Mouse (Mus musculus): ENCODE results near the gene Qprt. TPM values are rescaled to one million over a fixed set of nuclear protein-coding genes. Genes with fewer than 3 reads are reported as not detected.

Qprt gene
- total and polyA plus RNA-seq, 2 experiments: 116 to 196 TPM

DNA sequence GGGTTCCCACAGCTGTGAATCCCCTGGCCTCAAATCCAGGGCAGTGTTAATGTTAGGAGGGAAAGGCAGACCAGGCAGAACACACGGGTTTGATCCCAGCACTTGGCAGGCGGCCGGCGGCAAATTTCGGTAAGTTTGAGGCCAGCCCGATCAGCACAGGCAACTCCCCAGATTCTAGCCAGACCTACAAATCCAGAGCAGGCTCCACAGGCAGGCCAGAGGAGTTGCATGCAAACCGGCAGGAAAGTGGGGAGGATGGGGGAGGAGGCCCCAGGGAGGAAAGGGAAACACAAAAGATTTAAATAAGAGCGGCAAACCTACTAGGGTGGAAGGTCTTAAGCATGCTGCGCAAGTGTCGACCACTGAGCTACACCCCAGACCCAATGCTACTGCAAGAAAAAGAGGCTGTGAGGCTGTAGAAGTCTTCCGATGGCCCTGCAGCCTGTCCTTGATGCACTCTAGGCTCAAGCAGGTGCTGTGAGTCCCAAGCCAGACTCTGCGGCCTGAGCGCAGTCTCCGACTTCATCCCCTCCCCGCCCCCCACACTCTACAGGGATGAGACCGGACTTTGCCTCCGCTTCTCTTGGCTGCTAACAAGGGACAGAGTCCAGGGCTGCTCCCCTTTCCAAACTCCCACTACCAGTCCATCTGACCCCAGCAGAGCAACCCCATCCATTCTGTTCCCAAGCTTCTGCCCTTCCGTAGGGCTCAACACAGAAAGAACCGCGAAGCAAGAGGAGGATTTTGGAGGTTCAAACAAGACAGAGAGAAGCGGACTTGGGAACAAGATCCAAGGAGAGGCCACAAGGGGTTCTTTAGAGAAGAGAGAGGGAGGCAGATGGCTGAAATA, 740 bp downstream of the Qprt start:
- H3K27ac ChIP-seq (replicated peaks; ENCODE audit: insufficient read depth, low read depth, low read length): peak overlapping the region; percentile 99
- TF ChIP-seq POLR2A (IDR thresholded peaks at IDR 0.05; ENCODE audit: extremely low read depth, insufficient read depth, low read length) (peak; percentile 62), CTCF (IDR thresholded peaks at IDR 0.05; ENCODE audit: low read depth, low read length) (no peak)
- no peaks in the 10 kb centered on the region for H3K79me2 ChIP-seq (ENCODE audit: control insufficient read depth, insufficient read depth, low read length)
- 10% methylated on average over 21 of the region's 21 CpGs for WGBS
- peak; percentile 92 for DNase-seq (ENCODE audit: extremely low read depth, low read depth, low spot score)
- no peaks in the 10 kb centered on the region for H3K27me3 ChIP-seq (ENCODE audit: control insufficient read depth, insufficient read depth, low read length)
- H3K4me1 ChIP-seq (ENCODE audit: control insufficient read depth, insufficient read depth, low read length): peaks cover 18% of the 10 kb centered on the region
- peak overlapping the region; percentile 51 for H3K4me3 ChIP-seq (ENCODE audit: insufficient read depth, low read depth, low read length)
- no peaks in the 10 kb centered on the region for H3K36me3 ChIP-seq (ENCODE audit: control insufficient read depth, insufficient read depth, low read length)
- peak overlapping the region; percentile 74 for H3K9ac ChIP-seq (ENCODE audit: low read depth, low read length)

DNA sequence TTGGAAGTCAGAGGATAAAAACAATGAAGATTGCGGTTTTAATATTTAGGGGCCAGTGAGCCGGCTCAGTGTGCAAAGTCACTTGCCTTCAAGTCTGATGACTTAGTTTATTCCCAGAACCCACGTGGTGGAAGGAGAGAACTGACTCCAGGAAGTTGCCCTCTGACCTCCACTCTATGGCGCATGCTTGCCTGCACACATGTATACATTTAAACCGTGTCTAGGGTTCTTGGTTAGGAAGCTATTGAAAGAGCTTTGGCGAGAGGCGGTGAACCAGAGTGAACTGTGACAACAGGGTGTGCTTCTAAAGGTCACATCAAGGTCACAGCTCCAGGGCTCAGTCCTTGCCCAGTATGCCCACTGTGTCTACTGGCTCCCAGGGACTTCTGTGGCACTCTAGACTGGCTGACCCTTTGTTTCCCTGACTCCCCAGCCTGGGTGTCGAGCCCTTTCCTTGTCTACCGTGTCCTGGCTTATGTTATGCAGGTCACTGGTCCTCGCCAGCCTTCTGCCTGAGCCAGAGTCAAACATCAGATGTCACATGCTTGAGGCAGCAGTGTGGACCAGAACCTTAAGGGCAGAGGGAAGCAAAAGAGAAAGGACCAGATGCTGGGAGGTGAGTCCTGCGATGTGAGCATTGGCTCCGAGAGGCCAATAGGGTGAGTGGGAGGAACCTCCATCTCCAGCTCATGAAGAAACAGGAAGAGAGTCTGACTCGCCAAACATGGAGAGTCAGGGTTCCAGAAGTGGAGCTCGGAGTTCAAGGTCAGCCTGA, 3.2 kb downstream of the Qprt start:
- H3K9ac ChIP-seq (ENCODE audit: low read depth, low read length): peak overlapping the region; percentile 45
- TF ChIP-seq CTCF (IDR thresholded peaks at IDR 0.05; ENCODE audit: low read depth, low read length): no peak
- no peak for TF ChIP-seq POLR2A (IDR thresholded peaks at IDR 0.05; ENCODE audit: extremely low read depth, insufficient read depth, low read length)
- H3K79me2 ChIP-seq (ENCODE audit: control insufficient read depth, insufficient read depth, low read length): 0 out of 2 replicates have a peak, but pooled peaks cover 3% of the 10 kb centered on the region
- no peaks in the 10 kb centered on the region for H3K27me3 ChIP-seq (ENCODE audit: control insufficient read depth, insufficient read depth, low read length)
- WGBS: 13% methylated on average over 14 of the region's 14 CpGs
- H3K4me1 ChIP-seq (ENCODE audit: control insufficient read depth, insufficient read depth, low read length): peaks cover 18% of the 10 kb centered on the region
- peak; percentile 90 for DNase-seq (ENCODE audit: extremely low read depth, low read depth, low spot score)
- H3K36me3 ChIP-seq (ENCODE audit: control insufficient read depth, insufficient read depth, low read length): no peaks in the 10 kb centered on the region
- no peak overlapping the region for H3K4me3 ChIP-seq (ENCODE audit: insufficient read depth, low read depth, low read length)
- peak overlapping the region; percentile 99 for H3K27ac ChIP-seq (replicated peaks; ENCODE audit: insufficient read depth, low read depth, low read length)

DNA sequence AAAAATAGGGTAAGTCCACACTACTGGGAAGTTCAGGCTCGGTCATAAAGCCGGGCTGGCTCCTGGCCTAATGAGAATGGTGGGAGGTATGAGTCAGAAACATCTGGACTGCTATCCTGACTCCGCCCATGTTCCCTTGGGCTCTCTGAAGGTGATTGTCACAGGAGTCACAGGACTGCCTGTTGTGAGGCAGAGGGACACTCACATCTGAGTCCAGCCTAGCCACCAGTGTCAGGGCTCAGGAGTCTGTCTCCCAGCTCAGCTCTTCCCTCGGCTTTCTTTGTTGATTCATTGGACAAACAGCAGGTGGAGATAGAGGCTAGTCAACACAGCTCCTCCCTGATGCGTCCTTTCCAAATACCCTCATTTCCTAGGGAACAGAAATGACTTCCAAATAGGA, 4.1 kb downstream of the Qprt start:
- Histone ChIP-seq H3K36me3 (ENCODE audit: control insufficient read depth, insufficient read depth, low read length) (no peaks in the 10 kb centered on the region), H3K9ac (ENCODE audit: low read depth, low read length) (peak overlapping the region; percentile 28; the same call in 1 of the 2 replicates), H3K4me3 (ENCODE audit: insufficient read depth, low read depth, low read length) (no peak overlapping the region), H3K27ac (replicated peaks; ENCODE audit: insufficient read depth, low read depth, low read length) (peak overlapping the region; percentile 99), H3K79me2 (ENCODE audit: control insufficient read depth, insufficient read depth, low read length) (0 out of 2 replicates have a peak, but pooled peaks cover 3% of the 10 kb centered on the region), H3K4me1 (ENCODE audit: control insufficient read depth, insufficient read depth, low read length) (peaks cover 18% of the 10 kb centered on the region), H3K27me3 (ENCODE audit: control insufficient read depth, insufficient read depth, low read length) (no peaks in the 10 kb centered on the region)
- TF ChIP-seq POLR2A (IDR thresholded peaks at IDR 0.05; ENCODE audit: extremely low read depth, insufficient read depth, low read length) (no peak), CTCF (IDR thresholded peaks at IDR 0.05; ENCODE audit: low read depth, low read length) (peak; percentile 45; the same call in 1 of the 2 replicates)
- WGBS: 26% methylated on average over 5 of the region's 5 CpGs
- peak; percentile 52 for DNase-seq (ENCODE audit: extremely low read depth, low read depth, low spot score)

DNA sequence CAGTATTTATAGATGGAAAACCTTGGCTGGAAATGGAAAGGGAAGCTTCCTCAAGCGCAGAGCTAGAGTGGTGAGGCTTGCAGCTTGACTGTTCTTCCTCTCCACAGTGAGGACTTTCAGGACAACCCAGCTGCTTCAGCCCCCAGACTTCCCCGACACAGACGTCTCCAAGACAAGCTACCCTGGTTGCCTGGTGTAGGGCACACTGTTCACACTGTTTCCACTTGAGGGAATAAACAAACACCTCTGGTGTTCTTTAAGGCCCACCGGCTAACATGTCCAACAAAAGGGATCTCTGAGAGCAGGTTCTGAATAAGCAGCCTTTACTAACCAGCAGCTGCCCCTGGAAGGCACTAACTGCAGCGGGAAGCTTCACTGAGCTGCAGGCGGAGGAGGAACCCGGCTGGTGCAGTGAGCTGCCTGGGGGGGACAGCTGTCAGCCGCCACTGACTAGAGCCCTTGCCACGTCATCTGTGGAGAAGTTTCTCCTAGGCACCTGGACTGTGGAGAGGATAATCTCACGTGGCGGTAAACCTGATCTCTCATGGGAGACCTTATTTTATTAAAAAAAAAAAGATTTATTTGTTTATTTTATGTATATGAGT, 5.6 kb downstream of the Qprt start:
- H3K79me2 ChIP-seq (ENCODE audit: control insufficient read depth, insufficient read depth, low read length): 0 out of 2 replicates have a peak, but pooled peaks cover 3% of the 10 kb centered on the region
- H3K36me3 ChIP-seq (ENCODE audit: control insufficient read depth, insufficient read depth, low read length): no peaks in the 10 kb centered on the region
- WGBS: 84% methylated on average over 11 of the region's 11 CpGs
- H3K4me3 ChIP-seq (ENCODE audit: insufficient read depth, low read depth, low read length): no peak overlapping the region
- no peak overlapping the region for H3K27ac ChIP-seq (replicated peaks; ENCODE audit: insufficient read depth, low read depth, low read length)
- no peaks in the 10 kb centered on the region for H3K27me3 ChIP-seq (ENCODE audit: control insufficient read depth, insufficient read depth, low read length)
- no peak for DNase-seq (ENCODE audit: extremely low read depth, low read depth, low spot score)
- H3K4me1 ChIP-seq (ENCODE audit: control insufficient read depth, insufficient read depth, low read length): peaks cover 15% of the 10 kb centered on the region
- no peak overlapping the region for H3K9ac ChIP-seq (ENCODE audit: low read depth, low read length)
- TF ChIP-seq POLR2A (IDR thresholded peaks at IDR 0.05; ENCODE audit: extremely low read depth, insufficient read depth, low read length) (no peak), CTCF (IDR thresholded peaks at IDR 0.05; ENCODE audit: low read depth, low read length) (no peak)

DNA sequence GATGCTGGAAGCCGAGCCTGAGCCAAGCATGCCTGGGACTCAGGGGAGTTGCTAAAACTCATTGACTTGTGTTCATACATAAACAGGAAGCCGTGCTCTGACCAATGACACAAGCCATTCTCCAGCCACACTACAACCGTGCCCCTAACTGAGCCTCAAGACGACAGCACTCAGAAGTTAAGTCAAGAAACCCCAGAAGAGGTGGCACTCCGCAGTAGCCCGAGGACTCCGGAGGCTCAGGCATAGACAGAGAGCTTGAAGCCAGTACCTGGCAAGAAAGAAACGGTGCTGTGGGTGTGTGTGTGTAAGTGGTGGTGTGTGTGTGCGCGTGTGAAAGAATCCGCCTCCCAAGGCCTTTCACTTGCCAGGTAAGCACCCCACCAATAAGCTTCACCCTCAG, 7.1 kb downstream of the Qprt start:
- 0 out of 2 replicates have a peak, but pooled peaks cover 3% of the 10 kb centered on the region for H3K79me2 ChIP-seq (ENCODE audit: control insufficient read depth, insufficient read depth, low read length)
- H3K9ac ChIP-seq (ENCODE audit: low read depth, low read length): no peak overlapping the region
- H3K27me3 ChIP-seq (ENCODE audit: control insufficient read depth, insufficient read depth, low read length): no peaks in the 10 kb centered on the region
- no peak for DNase-seq (ENCODE audit: extremely low read depth, low read depth, low spot score)
- H3K4me3 ChIP-seq (ENCODE audit: insufficient read depth, low read depth, low read length): no peak overlapping the region
- H3K36me3 ChIP-seq (ENCODE audit: control insufficient read depth, insufficient read depth, low read length): no peaks in the 10 kb centered on the region
- 66% methylated on average over 11 of the region's 11 CpGs for WGBS
- peaks cover 14% of the 10 kb centered on the region for H3K4me1 ChIP-seq (ENCODE audit: control insufficient read depth, insufficient read depth, low read length)
- TF ChIP-seq POLR2A (IDR thresholded peaks at IDR 0.05; ENCODE audit: extremely low read depth, insufficient read depth, low read length) (no peak), CTCF (IDR thresholded peaks at IDR 0.05; ENCODE audit: low read depth, low read length) (no peak)
- H3K27ac ChIP-seq (replicated peaks; ENCODE audit: insufficient read depth, low read depth, low read length): no peak overlapping the region

Data from liver, adult 2 months (tissue).